Comparison of ENCODE assay signal across 8 mouse cellular contexts in genomic region chr9:22327099-22327474, GRCm38 (mm10). TPM values are rescaled to one million over a fixed set of nuclear protein-coding genes. Genes with fewer than 3 reads are reported as not detected.
A peak's percentile ranks its signal among the peaks of the same experiment; 100 is the strongest.
DNase-seq lines count a peak whose midpoint lies in the region; ATAC-seq lines count a peak whose summit lies in the region.

No protein-coding gene starts in this region.

- H3K36me3 ChIP-seq in embryonic facial prominence, embryonic 14.5 days (ENCODE audit: control insufficient read depth, insufficient read depth, low read length), result peaks cover 5% of the 10 kb centered on the region
- H3K36me3 ChIP-seq in hindbrain, embryonic 15.5 days, result no peaks in the 10 kb centered on the region
- peaks cover 19% of the 10 kb centered on the region for H3K36me3 ChIP-seq in liver, embryonic 13.5 days
- no peaks in the 10 kb centered on the region for H3K36me3 ChIP-seq in neural tube, embryonic 14.5 days (ENCODE audit: control insufficient read depth, insufficient read depth, low read length)

- 0 out of 2 replicates have a peak, but pooled peaks cover 4% of the 10 kb centered on the region for H3K4me1 ChIP-seq in embryonic facial prominence, embryonic 14.5 days (ENCODE audit: control insufficient read depth, insufficient read depth, low read length)
- H3K4me1 ChIP-seq in hindbrain, embryonic 15.5 days (replicated peaks), result peaks cover 13% of the 10 kb centered on the region
- peaks cover 43% of the 10 kb centered on the region for H3K4me1 ChIP-seq in liver, embryonic 13.5 days (replicated peaks)
- peaks cover 4% of the 10 kb centered on the region; the same call in 1 of the 2 replicates for H3K4me1 ChIP-seq in neural tube, embryonic 14.5 days (ENCODE audit: control insufficient read depth, insufficient read depth, low read length)

- peak; percentile 8 for DNase-seq in right cerebral cortex, postnatal 4 days
- no peak for DNase-seq in right cerebral cortex, postnatal 36 days (ENCODE audit: low spot score in 2 of 2)
- no peak for DNase-seq in embryonic facial prominence, embryonic 14.5 days (ENCODE audit: low spot score)
- DNase-seq in liver, embryonic 13.5 days, result no peak
- no peak for DNase-seq in right cerebral cortex, postnatal 10 days (ENCODE audit: low spot score in 2 of 2)

- no peaks in the 10 kb centered on the region for H3K9me3 ChIP-seq in embryonic facial prominence, embryonic 14.5 days (ENCODE audit: control insufficient read depth, low read length)
- H3K9me3 ChIP-seq in hindbrain, embryonic 15.5 days, result no peaks in the 10 kb centered on the region
- H3K9me3 ChIP-seq in liver, embryonic 13.5 days (replicated peaks), result no peaks in the 10 kb centered on the region
- no peaks in the 10 kb centered on the region for H3K9me3 ChIP-seq in neural tube, embryonic 14.5 days (ENCODE audit: control insufficient read depth, low read length)

- ATAC-seq in embryonic facial prominence, embryonic 14.5 days (ENCODE audit: low read depth), result no peak
- ATAC-seq in hindbrain, embryonic 15.5 days (ENCODE audit: low FRiP score, low read depth), result no peak
- no peak for ATAC-seq in liver, embryonic 13.5 days (ENCODE audit: low read depth)
- no peak for ATAC-seq in neural tube, embryonic 14.5 days (ENCODE audit: low read depth)
- no peak for ATAC-seq in inflammation-experienced regulatory T-cells, adult 6 months

- WGBS in embryonic facial prominence, embryonic 14.5 days, result 19% methylated on average over 9 of the region's 9 CpGs
- 18% methylated on average over 9 of the region's 9 CpGs for WGBS in hindbrain, embryonic 15.5 days
- 39% methylated on average over 9 of the region's 9 CpGs for WGBS in liver, embryonic 13.5 days (ENCODE audit: insufficient replicate concordance)
- WGBS in neural tube, embryonic 14.5 days, result 17% methylated on average over 9 of the region's 9 CpGs

- peak overlapping the region; percentile 54; the same call in 1 of the 2 replicates for H3K27ac ChIP-seq in embryonic facial prominence, embryonic 14.5 days (replicated peaks; ENCODE audit: low read depth, low read length)
- H3K27ac ChIP-seq in hindbrain, embryonic 15.5 days (replicated peaks), result no peak overlapping the region
- H3K27ac ChIP-seq in liver, embryonic 13.5 days, result peak overlapping the region; percentile 58; the same call in 1 of the 2 replicates
- H3K27ac ChIP-seq in neural tube, embryonic 14.5 days (ENCODE audit: low read depth, low read length), result no peak overlapping the region

- peak overlapping the region; percentile 91 for H3K4me2 ChIP-seq in embryonic facial prominence, embryonic 14.5 days (ENCODE audit: low read depth, low read length)
- H3K4me2 ChIP-seq in hindbrain, embryonic 15.5 days, result peak overlapping the region; percentile 68
- H3K4me2 ChIP-seq in liver, embryonic 13.5 days, result peak overlapping the region; percentile 84
- peak overlapping the region; percentile 86 for H3K4me2 ChIP-seq in neural tube, embryonic 14.5 days (ENCODE audit: low read depth, low read length)

- peak overlapping the region; percentile 54 for H3K4me3 ChIP-seq in embryonic facial prominence, embryonic 14.5 days (ENCODE audit: low read depth, low read length)
- H3K4me3 ChIP-seq in hindbrain, embryonic 15.5 days, result peak overlapping the region; percentile 42
- peak overlapping the region; percentile 58 for H3K4me3 ChIP-seq in liver, embryonic 13.5 days (replicated peaks)
- H3K4me3 ChIP-seq in neural tube, embryonic 14.5 days (ENCODE audit: low read depth, low read length), result peak overlapping the region; percentile 41

- no peaks in the 10 kb centered on the region for H3K27me3 ChIP-seq in embryonic facial prominence, embryonic 14.5 days (replicated peaks; ENCODE audit: control insufficient read depth, insufficient read depth, low read length)
- H3K27me3 ChIP-seq in hindbrain, embryonic 15.5 days, result no peaks in the 10 kb centered on the region
- no peaks in the 10 kb centered on the region for H3K27me3 ChIP-seq in liver, embryonic 13.5 days
- no peaks in the 10 kb centered on the region for H3K27me3 ChIP-seq in neural tube, embryonic 14.5 days (ENCODE audit: control insufficient read depth, insufficient read depth, low read length)

- peak overlapping the region; percentile 65 for H3K9ac ChIP-seq in embryonic facial prominence, embryonic 14.5 days (ENCODE audit: low read depth, low read length)
- peak overlapping the region; percentile 34; the same call in 1 of the 2 replicates for H3K9ac ChIP-seq in hindbrain, embryonic 15.5 days
- H3K9ac ChIP-seq in liver, embryonic 13.5 days, result peak overlapping the region; percentile 75
- H3K9ac ChIP-seq in neural tube, embryonic 14.5 days (replicated peaks; ENCODE audit: low read depth, low read length), result 0 out of 2 replicates have a peak overlapping the region, but pooled peaks have one; percentile 22

RNA-seq across cellular contexts. Expression of gene Zfp810, which starts 19.6 kb away (rescaled TPM):
- polyA plus RNA-seq in embryonic facial prominence, embryonic 14.5 days (2014; fragmentation: Nextera tagmentation; extraction: Ambion mirVana), result 13.6 and 17.2 TPM in 2 replicates
- 27.8 and 29.0 TPM in 2 replicates for polyA plus RNA-seq in hindbrain, embryonic 15.5 days (2015; fragmentation: Nextera tagmentation; extraction: Ambion mirVana)
- 2.6 and 3.1 TPM in 2 replicates for polyA plus RNA-seq in liver, embryonic 13.5 days (2015; fragmentation: Nextera tagmentation; extraction: Ambion mirVana)
- 37.7 and 42.8 TPM in 2 replicates for polyA plus RNA-seq in neural tube, embryonic 14.5 days (2014; fragmentation: Nextera tagmentation; extraction: Ambion mirVana)
- polyA plus RNA-seq in inflammation-experienced regulatory T-cells, adult 6 months (2017; shearing (Covaris generic)), result 10 to 100 TPM; 10.7 to 21.5 (median 17.5) TPM

Comparison
In these comparisons a context has a peak if more than half of its experiments do, and no peak if none do; other contexts are left out.
1. H3K27ac ChIP-seq: peak in embryonic facial prominence, embryonic 14.5 days (single experiment) and liver, embryonic 13.5 days (single experiment); none in hindbrain, embryonic 15.5 days (single experiment) and neural tube, embryonic 14.5 days (single experiment).
2. H3K9ac ChIP-seq: peak in every context shown above with its lines; median percentile 75 in liver, embryonic 13.5 days; 65 in embryonic facial prominence, embryonic 14.5 days; 34 in hindbrain, embryonic 15.5 days; 22 in neural tube, embryonic 14.5 days.
3. Peak in every context shown above with its lines, with median percentiles within 50 percentile points of each other: H3K4me2 ChIP-seq and H3K4me3 ChIP-seq.